Comparison of ENCODE assay signal across 8 mouse cellular contexts in genomic region chr9:41581152-41581551, GRCm38 (mm10).
A peak's percentile ranks its signal among the peaks of the same experiment; 100 is the strongest.
DNase-seq lines count a peak whose midpoint lies in the region; ATAC-seq and TF ChIP-seq lines count a peak whose summit lies in the region.

No protein-coding gene starts in this region.

- H3K36me3 ChIP-seq in kidney, adult 2 months (ENCODE audit: control insufficient read depth, insufficient read depth, low read length) = no peaks in the 10 kb centered on the region
- no peaks in the 10 kb centered on the region for H3K36me3 ChIP-seq in intestine, postnatal 0 days (ENCODE audit: control insufficient read depth, insufficient read depth)
- H3K36me3 ChIP-seq in midbrain, embryonic 10.5 days = peaks cover 7% of the 10 kb centered on the region

- H3K27ac ChIP-seq in kidney, adult 2 months (ENCODE audit: insufficient read depth, low read depth, low read length) = no peak overlapping the region
- H3K27ac ChIP-seq in intestine, postnatal 0 days (ENCODE audit: low read depth, low read length) = no peak overlapping the region
- H3K27ac ChIP-seq in midbrain, embryonic 10.5 days (replicated peaks) = peak overlapping the region; percentile 97

- no peak for TF ChIP-seq POLR2A in kidney, adult 2 months (IDR thresholded peaks at IDR 0.05; ENCODE audit: low read depth, low read length)

- 3% methylated on average over 14 of the region's 14 CpGs for WGBS in kidney, adult 2 months
- 3% methylated on average over 14 of the region's 14 CpGs for WGBS in intestine, postnatal 0 days
- 1% methylated on average over 14 of the region's 14 CpGs for WGBS in midbrain, embryonic 10.5 days

- H3K4me1 ChIP-seq in kidney, adult 2 months (ENCODE audit: control insufficient read depth, insufficient read depth, low read length) = peaks cover 4% of the 10 kb centered on the region; the same call in 1 of the 2 replicates
- H3K4me1 ChIP-seq in intestine, postnatal 0 days (replicated peaks; ENCODE audit: control insufficient read depth, insufficient read depth, low read length) = no peaks in the 10 kb centered on the region
- H3K4me1 ChIP-seq in midbrain, embryonic 10.5 days = peaks cover 67% of the 10 kb centered on the region

- no peaks in the 10 kb centered on the region for H3K9me3 ChIP-seq in intestine, postnatal 0 days (ENCODE audit: control insufficient read depth)
- H3K9me3 ChIP-seq in midbrain, embryonic 10.5 days (replicated peaks) = no peaks in the 10 kb centered on the region

- H3K4me3 ChIP-seq in kidney, adult 2 months (ENCODE audit: insufficient read depth, low read depth, low read length) = peak overlapping the region; percentile 47
- H3K4me3 ChIP-seq in intestine, postnatal 0 days (ENCODE audit: low read depth, low read length) = peak overlapping the region; percentile 43
- H3K4me3 ChIP-seq in midbrain, embryonic 10.5 days = peak overlapping the region; percentile 80

- TF ChIP-seq CTCF in kidney, adult 2 months (conservative IDR thresholded peaks at IDR 0.05; ENCODE audit: insufficient read depth, insufficient read length, low read depth, low read length) = no peak
- TF ChIP-seq CTCF in intestine, postnatal 0 days (IDR thresholded peaks at IDR 0.05; ENCODE audit: low read depth) = no peak

- peak overlapping the region; percentile 50 for H3K9ac ChIP-seq in intestine, postnatal 0 days (ENCODE audit: low read depth, low read length)

- peak; percentile 40 for DNase-seq in kidney, adult 2 months
- no peak for DNase-seq in kidney, postnatal 14 days
- DNase-seq in adrenal gland, postnatal 14 days = peak; percentile 56
- peak; percentile 63 for DNase-seq in forelimb bud, embryonic 11.5 days (ENCODE audit: low read depth, low spot score)
- DNase-seq in midbrain, embryonic 10.5 days (ENCODE audit: low spot score) = peak; percentile 50
- DNase-seq in yolk sac, embryonic 10.5 days (ENCODE audit: low spot score) = peak; percentile 29
- no peak for DNase-seq in ovary, postnatal 10 days (ENCODE audit: low spot score)

- H3K4me2 ChIP-seq in intestine, postnatal 0 days (replicated peaks; ENCODE audit: low read depth) = peak overlapping the region; percentile 59

- no peaks in the 10 kb centered on the region for H3K27me3 ChIP-seq in kidney, adult 2 months (replicated peaks; ENCODE audit: control insufficient read depth, insufficient read depth, low read length)
- peaks cover 4% of the 10 kb centered on the region; the same call in 1 of the 2 replicates for H3K27me3 ChIP-seq in intestine, postnatal 0 days (replicated peaks; ENCODE audit: control insufficient read depth, insufficient read depth, low read length)
- H3K27me3 ChIP-seq in midbrain, embryonic 10.5 days (ENCODE audit: low read depth, poor library complexity, severe bottlenecking) = no peaks in the 10 kb centered on the region

- ATAC-seq in intestine, postnatal 0 days = no peak

Comparison
In these comparisons a context has a peak if more than half of its experiments do, and no peak if none do; other contexts are left out.
1. DNase-seq: peak in kidney, adult 2 months (single experiment), adrenal gland, postnatal 14 days (single experiment), forelimb bud, embryonic 11.5 days (single experiment), midbrain, embryonic 10.5 days (single experiment) and yolk sac, embryonic 10.5 days (single experiment); none in kidney, postnatal 14 days (single experiment) and ovary, postnatal 10 days (single experiment).
2. Peak in every context shown above with its lines, with median percentiles within 50 percentile points of each other: H3K4me3 ChIP-seq.